Mouse (Mus musculus): ENCODE data around the gene Zfp266. TPM values are rescaled to one million over a fixed set of nuclear protein-coding genes. Genes with fewer than 3 reads are reported as not detected.

The Zfp266 gene
- 26.1 and 28.8 TPM in 2 replicates for polyA plus RNA-seq (2021; fragmentation: Nextera tagmentation)
- long read RNA-seq, experiment 1, full-length matches to known transcripts, result 20 of 45 reads
- long read RNA-seq, experiment 1, partial matches to known transcripts, result 5 of 45 reads
- long read RNA-seq, experiment 1, other reads (novel, unspliced or antisense), result 20 of 45 reads
- long read RNA-seq, experiment 2, full-length matches to known transcripts, result 2 of 19 reads
- long read RNA-seq, experiment 2, partial matches to known transcripts, result 0 of 19 reads
- long read RNA-seq, experiment 2, other reads (novel, unspliced or antisense), result 17 of 19 reads

DNA sequence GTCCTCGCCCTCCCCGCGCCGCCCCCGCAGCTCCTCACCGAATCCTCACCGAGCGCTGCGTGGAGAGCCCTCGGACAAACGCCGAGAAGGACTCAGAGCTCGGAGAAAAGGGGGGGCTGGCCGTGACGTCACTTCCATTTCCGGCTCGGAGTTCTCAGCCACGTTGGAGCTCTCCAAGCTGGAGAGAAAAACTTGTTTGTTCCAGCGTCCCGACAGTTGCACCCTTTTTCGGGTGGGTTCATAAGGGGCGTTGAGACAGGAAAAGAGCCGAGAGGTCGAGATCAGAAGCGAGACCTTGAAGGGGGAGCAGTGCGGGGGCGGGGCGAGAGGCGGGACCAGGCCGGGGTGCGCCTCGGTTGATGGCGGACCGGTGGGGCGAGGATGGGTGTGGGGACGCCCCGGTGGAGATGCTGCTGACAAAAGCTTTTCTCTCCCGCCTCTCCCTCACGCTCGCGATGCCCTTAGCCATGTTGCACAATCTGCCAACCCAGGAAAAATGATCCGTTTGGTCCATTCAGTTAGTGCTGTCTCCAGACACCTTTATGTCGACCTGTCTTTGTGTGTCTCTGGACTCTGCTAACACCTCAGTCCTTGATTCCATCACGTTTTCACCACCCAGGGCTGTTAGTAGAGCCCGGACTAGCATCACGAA, at the start of gene Zfp266:
Zfp266 (minus strand) TSS at position 112 of the 652 bp plus-strand sequence.

GRCm38 (mm10) chr9:20492527-20493233, 28.5 kb downstream of the Zfp266 start, which contains the start of gene Zfp426:
Gene Zfp426 (minus strand): TSS chr9:20492746.

GRCm38 (mm10) chr9:20459377-20460317, 61.6 kb downstream of the Zfp266 start, which contains the start of gene Zfp26:
Gene Zfp26 (minus strand): TSS chr9:20460162.

Other genes with a start within 250 kb of the Zfp266 start
- gene Olfr39, start 239.1 kb downstream of the Zfp266 start, polyA plus RNA-seq (2021; fragmentation: Nextera tagmentation), result not detected in 2 replicates
- not detected in 2 replicates for gene Olfr873, start 222.9 kb downstream of the Zfp266 start, polyA plus RNA-seq (2021; fragmentation: Nextera tagmentation)
- 0.06 and 0.18 TPM in 2 replicates for gene Olfr18, start 185.3 kb downstream of the Zfp266 start, polyA plus RNA-seq (2021; fragmentation: Nextera tagmentation)
- 48.4 and 55.7 TPM in 2 replicates for gene Zfp560, start 136.2 kb downstream of the Zfp266 start, polyA plus RNA-seq (2021; fragmentation: Nextera tagmentation)
- gene Zfp26, start 61.3 kb downstream of the Zfp266 start, polyA plus RNA-seq (2021; fragmentation: Nextera tagmentation), result 6.8 and 8.5 TPM in 2 replicates
- gene Zfp426, start 28.7 kb downstream of the Zfp266 start, polyA plus RNA-seq (2021; fragmentation: Nextera tagmentation), result 12.2 and 14.0 TPM in 2 replicates
- gene Zfp846, start 59.9 kb upstream of the Zfp266 start, polyA plus RNA-seq (2021; fragmentation: Nextera tagmentation), result 13.6 and 24.8 TPM in 2 replicates
- 894 and 916 TPM in 2 replicates for gene Ubl5, start 121.5 kb upstream of the Zfp266 start, polyA plus RNA-seq (2021; fragmentation: Nextera tagmentation)
- gene Fbxl12, start 123.3 kb upstream of the Zfp266 start, polyA plus RNA-seq (2021; fragmentation: Nextera tagmentation), result 6.9 and 8.7 TPM in 2 replicates
- 57.8 and 76.3 TPM in 2 replicates for gene Pin1, start 130.7 kb upstream of the Zfp266 start, polyA plus RNA-seq (2021; fragmentation: Nextera tagmentation)
- gene Olfm2, start 224.9 kb upstream of the Zfp266 start, polyA plus RNA-seq (2021; fragmentation: Nextera tagmentation), result 75.4 and 151 TPM in 2 replicates